ENCODE assay signal across 11 mouse cellular contexts in the genomic region with DNA sequence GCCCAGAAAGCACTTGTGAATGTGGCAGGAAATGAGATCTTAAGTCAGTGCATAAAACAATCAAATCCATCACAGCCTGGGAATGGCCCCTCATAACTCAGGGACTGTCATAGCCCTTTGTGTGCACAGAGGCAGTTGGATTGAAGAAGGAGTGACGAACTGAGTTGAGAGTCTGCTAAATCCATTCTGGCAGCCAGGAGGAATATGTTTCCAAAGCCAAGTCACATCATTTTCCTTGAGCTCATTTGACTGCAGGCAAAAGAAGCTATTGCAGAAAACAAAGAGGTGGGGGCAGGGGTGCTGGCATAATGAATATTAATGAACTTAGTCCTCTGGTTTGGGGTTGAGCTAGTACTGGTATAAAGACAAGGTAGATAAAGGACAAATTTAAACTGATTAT.
DNase-seq lines count a peak whose midpoint lies in the region; ATAC-seq lines count a peak whose summit lies in the region.
"Had no signal": no experiment of that assay in that cellular context is flagged by ENCODE, and none has a peak within 500 bp of the region (broad histone marks: within the 10 kb centered on the region; RNA-seq: fewer than 3 reads in every experiment).

No protein-coding gene starts in this region.

- no peaks in the 10 kb centered on the region for H3K27me3 ChIP-seq in kidney, embryonic 14.5 days (ENCODE audit: control insufficient read depth, insufficient read depth, low read length)
- H3K27me3 ChIP-seq in neural tube, embryonic 11.5 days (ENCODE audit: control insufficient read depth, insufficient read depth, low read length), result no peaks in the 10 kb centered on the region
- H3K27me3 ChIP-seq in neural tube, embryonic 15.5 days (replicated peaks), result no peaks in the 10 kb centered on the region
- no peaks in the 10 kb centered on the region for H3K27me3 ChIP-seq in hindbrain, embryonic 13.5 days
- no peaks in the 10 kb centered on the region for H3K27me3 ChIP-seq in midbrain, embryonic 16.5 days (ENCODE audit: control insufficient read depth, insufficient read depth, low read depth, low read length)
- H3K27me3 ChIP-seq: neural tube, embryonic 13.5 days had no signal

- H3K36me3 ChIP-seq in kidney, embryonic 14.5 days (ENCODE audit: control insufficient read depth, insufficient read depth, low read length), result no peaks in the 10 kb centered on the region
- no peaks in the 10 kb centered on the region for H3K36me3 ChIP-seq in neural tube, embryonic 11.5 days (ENCODE audit: control insufficient read depth, insufficient read depth, low read length)
- no peaks in the 10 kb centered on the region for H3K36me3 ChIP-seq in neural tube, embryonic 15.5 days
- no peaks in the 10 kb centered on the region for H3K36me3 ChIP-seq in hindbrain, embryonic 13.5 days
- no peaks in the 10 kb centered on the region for H3K36me3 ChIP-seq in midbrain, embryonic 16.5 days (ENCODE audit: control insufficient read depth, insufficient read depth, low read length)
- H3K36me3 ChIP-seq: neural tube, embryonic 13.5 days had no signal

- no peak overlapping the region for H3K4me2 ChIP-seq in kidney, embryonic 14.5 days (replicated peaks; ENCODE audit: low read depth, low read length)
- H3K4me2 ChIP-seq in neural tube, embryonic 11.5 days (ENCODE audit: low read depth), result no peak overlapping the region
- H3K4me2 ChIP-seq in neural tube, embryonic 15.5 days, result no peak overlapping the region
- H3K4me2 ChIP-seq in hindbrain, embryonic 13.5 days, result no peak overlapping the region
- H3K4me2 ChIP-seq in midbrain, embryonic 16.5 days (ENCODE audit: low read length), result no peak overlapping the region
- H3K4me2 ChIP-seq: neural tube, embryonic 13.5 days had no signal

- DNase-seq in kidney, adult 8-10 months, result no peak
- peak; percentile 36 for DNase-seq in neural tube, embryonic 11.5 days (ENCODE audit: low spot score)
- DNase-seq in cerebellum, postnatal 25 days, result no peak
- no peak for DNase-seq in cerebellum, adult 8-10 months
- DNase-seq: right cerebral cortex, postnatal 25 days had no signal

- peaks cover 8% of the 10 kb centered on the region for H3K4me1 ChIP-seq in kidney, embryonic 14.5 days (ENCODE audit: control insufficient read depth, insufficient read depth, low read length)
- 0 out of 2 replicates have a peak, but pooled peaks cover 4% of the 10 kb centered on the region for H3K4me1 ChIP-seq in neural tube, embryonic 11.5 days (ENCODE audit: control insufficient read depth, insufficient read depth, low read length)
- peaks cover 7% of the 10 kb centered on the region for H3K4me1 ChIP-seq in neural tube, embryonic 15.5 days
- peaks cover 17% of the 10 kb centered on the region for H3K4me1 ChIP-seq in hindbrain, embryonic 13.5 days (replicated peaks)
- H3K4me1 ChIP-seq in midbrain, embryonic 16.5 days (ENCODE audit: control insufficient read depth, insufficient read depth, low read length), result peaks cover 7% of the 10 kb centered on the region

- H3K4me3 ChIP-seq in kidney, embryonic 14.5 days (ENCODE audit: low read length), result no peak overlapping the region
- H3K4me3 ChIP-seq in neural tube, embryonic 11.5 days (ENCODE audit: low read depth, low read length), result no peak overlapping the region
- no peak overlapping the region for H3K4me3 ChIP-seq in neural tube, embryonic 15.5 days (replicated peaks)
- H3K4me3 ChIP-seq in hindbrain, embryonic 13.5 days, result no peak overlapping the region
- H3K4me3 ChIP-seq in midbrain, embryonic 16.5 days (ENCODE audit: low read depth, low read length), result no peak overlapping the region
- H3K4me3 ChIP-seq: neural tube, embryonic 13.5 days had no signal

- 3% methylated on average over 1 of the region's 1 CpGs for WGBS in kidney, embryonic 14.5 days
- 7% methylated on average over 1 of the region's 1 CpGs for WGBS in neural tube, embryonic 11.5 days
- 11% methylated on average over 1 of the region's 1 CpGs for WGBS in neural tube, embryonic 15.5 days
- WGBS in hindbrain, embryonic 13.5 days, result 17% methylated on average over 1 of the region's 1 CpGs
- 21% methylated on average over 1 of the region's 1 CpGs for WGBS in midbrain, embryonic 16.5 days

- H3K27ac ChIP-seq in kidney, embryonic 14.5 days (ENCODE audit: low read depth, low read length), result no peak overlapping the region
- H3K27ac ChIP-seq in neural tube, embryonic 11.5 days (ENCODE audit: low read depth, low read length), result no peak overlapping the region
- no peak overlapping the region for H3K27ac ChIP-seq in neural tube, embryonic 15.5 days (replicated peaks)
- H3K27ac ChIP-seq in hindbrain, embryonic 13.5 days, result peak overlapping the region; percentile 35; the same call in 1 of the 2 replicates
- H3K27ac ChIP-seq in midbrain, embryonic 16.5 days (ENCODE audit: low read length), result no peak overlapping the region
- H3K27ac ChIP-seq: macrophage; neural tube, embryonic 13.5 days had no signal

- no peak overlapping the region for H3K9ac ChIP-seq in kidney, embryonic 14.5 days (ENCODE audit: low read depth, low read length)
- H3K9ac ChIP-seq in neural tube, embryonic 11.5 days (ENCODE audit: low read length), result no peak overlapping the region
- no peak overlapping the region for H3K9ac ChIP-seq in neural tube, embryonic 15.5 days (replicated peaks)
- H3K9ac ChIP-seq in hindbrain, embryonic 13.5 days, result no peak overlapping the region
- 0 out of 2 replicates have a peak overlapping the region, but pooled peaks have one; percentile 10 for H3K9ac ChIP-seq in midbrain, embryonic 16.5 days (ENCODE audit: low read depth, low read length)
- H3K9ac ChIP-seq: neural tube, embryonic 13.5 days had no signal

- no peaks in the 10 kb centered on the region for H3K9me3 ChIP-seq in kidney, embryonic 14.5 days (ENCODE audit: control insufficient read depth, low read length)
- no peaks in the 10 kb centered on the region for H3K9me3 ChIP-seq in neural tube, embryonic 11.5 days (ENCODE audit: control insufficient read depth, low read length)
- no peaks in the 10 kb centered on the region for H3K9me3 ChIP-seq in neural tube, embryonic 15.5 days (replicated peaks)
- no peaks in the 10 kb centered on the region for H3K9me3 ChIP-seq in hindbrain, embryonic 13.5 days
- H3K9me3 ChIP-seq in midbrain, embryonic 16.5 days (replicated peaks; ENCODE audit: control insufficient read depth, low read length, poor library complexity, severe bottlenecking), result no peaks in the 10 kb centered on the region
- H3K9me3 ChIP-seq: neural tube, embryonic 13.5 days had no signal

- peak; percentile 62 for ATAC-seq in kidney, embryonic 14.5 days (ENCODE audit: low FRiP score, low TSS enrichment)
- ATAC-seq in neural tube, embryonic 11.5 days (ENCODE audit: insufficient read depth, low FRiP score, low TSS enrichment), result peak; percentile 72; the same call in 1 of the 2 replicates
- no peak for ATAC-seq in neural tube, embryonic 15.5 days (ENCODE audit: low FRiP score)
- ATAC-seq in hindbrain, embryonic 13.5 days (ENCODE audit: low FRiP score), result peak; percentile 61; the same call in 1 of the 2 replicates
- 0 out of 2 replicates have a peak, but pooled peaks have one; percentile 28 for ATAC-seq in midbrain, embryonic 16.5 days
